Mouse (Mus musculus) MEL (cell line): ENCODE results near the gene Dnajb3.

ENCODE experiments used
- CHD1 ChIP-seq: IDR thresholded peaks from 2 replicates; pipeline ENCODE4 v1.6.1; 2012; ENCODE audit warnings: low read depth, mild to moderate bottlenecking, inconsistent platforms, low read length, improper control_type of control experiment
- CHD2 ChIP-seq: IDR thresholded peaks from 2 replicates; pipeline ENCODE4 v1.6.1; 2011; ENCODE audit warnings: low read length, improper control_type of control experiment
- CTCF ChIP-seq, 3 experiments: IDR thresholded peaks in 2 of 3; conservative IDR thresholded peaks in 1 of 3; 2 replicates each; pipeline ENCODE4 v1.5.1; 2011 to 2012; ENCODE audit warnings: low read length in 3 of 3, low read depth in 2 of 3, mild to moderate bottlenecking in 2 of 3, improper control_type of control experiment in 1 of 3, inconsistent platforms in 1 of 3, mixed read lengths in 1 of 3, moderate library complexity in 1 of 3; ENCODE audit not compliant: control insufficient read depth in 1 of 3, insufficient read depth in 1 of 3, poor library complexity in 1 of 3, severe bottlenecking in 1 of 3
- EP300 ChIP-seq, 2 experiments: IDR thresholded peaks; 2 replicates each; pipeline ENCODE4 v1.6.1; 2011; ENCODE audit warnings: improper control_type of control experiment in 2 of 2, low read length in 2 of 2, low read depth in 1 of 2, mild to moderate bottlenecking in 1 of 2
- GABPA ChIP-seq: IDR thresholded peaks from 2 replicates; pipeline ENCODE4 v1.6.1; 2012; ENCODE audit warnings: low read depth, mild to moderate bottlenecking, inconsistent platforms, low read length, improper control_type of control experiment, moderate library complexity
- HCFC1 ChIP-seq: IDR thresholded peaks from 2 replicates; pipeline ENCODE4 v1.6.1; 2012; ENCODE audit warnings: low read depth, mild to moderate bottlenecking, inconsistent platforms, low read length, improper control_type of control experiment, moderate library complexity
- MXI1 ChIP-seq: IDR thresholded peaks from 2 replicates; pipeline ENCODE4 v1.6.1; 2011; ENCODE audit warnings: mild to moderate bottlenecking, low read depth, low read length, improper control_type of control experiment
- POLR2A ChIP-seq, 2 experiments: IDR thresholded peaks; 2 replicates each; pipeline ENCODE4 v1.6.1; 2011 to 2012; ENCODE audit warnings: low read length in 2 of 2, mild to moderate bottlenecking in 2 of 2, control low read depth in 1 of 2, improper control_type of control experiment in 1 of 2, low read depth in 1 of 2, moderate library complexity in 1 of 2; ENCODE audit not compliant: control insufficient read depth in 1 of 2, insufficient read depth in 1 of 2, poor library complexity in 1 of 2
- POLR2AphosphoS2 ChIP-seq: IDR thresholded peaks from 2 replicates; pipeline ENCODE4 v1.6.1; 2011; ENCODE audit warnings: low read length, improper control_type of control experiment
- TAL1 ChIP-seq: IDR thresholded peaks from 2 replicates; pipeline ENCODE4 v1.6.1; 2012; ENCODE audit warnings: mild to moderate bottlenecking, inconsistent platforms, low read length, moderate library complexity, mixed read lengths

DNA sequence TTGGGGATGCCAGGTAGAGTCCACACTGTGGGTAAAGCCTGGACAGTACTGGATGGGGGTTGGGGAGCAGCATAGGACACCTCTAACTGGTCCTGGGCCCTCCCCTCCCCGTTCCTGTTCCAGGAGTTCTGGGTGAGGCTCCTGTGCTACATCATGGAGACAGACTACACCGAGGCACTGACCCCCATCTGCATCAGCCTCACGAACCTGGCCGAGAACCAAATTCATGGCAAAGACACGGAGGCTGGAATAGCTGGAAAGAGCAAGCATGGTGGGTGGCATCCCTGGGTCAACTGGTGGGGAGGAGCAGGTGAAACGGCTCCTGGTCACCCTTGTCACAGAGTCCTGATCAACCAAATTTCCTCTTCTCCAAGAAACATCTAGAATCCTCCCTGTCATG, 33.2 kb upstream of the Dnajb3 start:
- TF ChIP-seq POLR2A (IDR thresholded peaks at IDR 0.05; ENCODE audit: control insufficient read depth in 1 of 2, insufficient read depth in 1 of 2, low read depth in 1 of 2, low read length in 2 of 2, poor library complexity in 1 of 2) (no peak), POLR2AphosphoS2 (no peak), CHD1 (no peak), CTCF (IDR thresholded peaks at IDR 0.05 in 2 of 3, conservative IDR thresholded peaks at IDR 0.05 in 1 of 3; ENCODE audit: control insufficient read depth in 1 of 3, insufficient read depth in 1 of 3, low read depth in 2 of 3, low read length in 3 of 3, poor library complexity in 1 of 3, severe bottlenecking in 1 of 3) (no peak), GABPA (no peak), EP300 (IDR thresholded peaks at IDR 0.05; ENCODE audit: low read depth in 1 of 2, low read length in 2 of 2) (no peak), HCFC1 (no peak), CHD2 (no peak), MXI1 (no peak), TAL1 (no peak; the same call in 1 of the 2 replicates)
